Mouse (Mus musculus): ENCODE measurements around the gene Smg5.

Gene Smg5

DNA sequence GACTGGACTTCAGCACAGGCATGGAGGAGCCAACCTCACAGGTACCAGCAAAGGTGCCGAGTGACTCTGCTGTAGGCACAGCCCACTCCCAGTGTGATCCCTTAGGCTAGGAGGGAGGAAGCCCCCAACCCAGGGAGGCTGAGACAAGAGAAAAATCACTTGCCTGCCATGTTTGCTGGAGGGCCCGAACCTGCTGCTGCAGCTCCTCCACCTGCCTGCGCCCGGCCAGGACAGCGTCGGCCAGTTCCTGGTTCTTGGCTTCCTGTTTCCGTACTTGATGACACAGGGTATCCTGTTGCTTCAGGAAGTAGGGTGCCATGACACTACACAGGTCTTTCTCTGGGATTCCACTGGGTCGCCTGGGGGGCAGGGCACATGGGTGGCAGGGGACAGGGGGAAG, 59.7 kb downstream of the Smg5 start:
- no peak for DNase-seq (ENCODE audit: low spot score)

DNA sequence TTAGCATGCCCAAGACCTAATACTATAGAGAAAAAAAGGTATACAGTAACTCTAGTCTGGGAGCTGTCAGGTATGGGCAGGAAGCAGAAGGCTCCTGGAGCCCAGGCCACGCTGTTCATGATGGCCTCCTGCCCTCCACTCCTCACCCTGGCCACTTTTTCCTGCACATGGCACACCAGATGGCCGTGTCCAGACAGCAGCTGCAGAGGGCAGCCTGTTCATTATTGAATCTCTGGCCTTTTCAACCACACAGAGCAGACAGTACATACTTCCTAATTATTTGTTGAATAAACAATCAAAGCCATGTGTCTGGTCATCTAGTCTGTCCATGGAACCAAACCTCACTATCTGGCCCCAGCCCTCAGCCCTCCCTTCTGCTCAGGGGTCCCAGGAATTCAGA, 62.6 kb downstream of the Smg5 start:
- DNase-seq (ENCODE audit: low spot score): peak; percentile 88

GRCm38 (mm10) chr3:88403522-88404230, 67.6 kb downstream of the Smg5 start:
- DNase-seq (ENCODE audit: low spot score): no peak

GRCm38 (mm10) chr3:88407090-88407489, 71.0 kb downstream of the Smg5 start:
- DNase-seq (ENCODE audit: low spot score): peak; percentile 90

DNA sequence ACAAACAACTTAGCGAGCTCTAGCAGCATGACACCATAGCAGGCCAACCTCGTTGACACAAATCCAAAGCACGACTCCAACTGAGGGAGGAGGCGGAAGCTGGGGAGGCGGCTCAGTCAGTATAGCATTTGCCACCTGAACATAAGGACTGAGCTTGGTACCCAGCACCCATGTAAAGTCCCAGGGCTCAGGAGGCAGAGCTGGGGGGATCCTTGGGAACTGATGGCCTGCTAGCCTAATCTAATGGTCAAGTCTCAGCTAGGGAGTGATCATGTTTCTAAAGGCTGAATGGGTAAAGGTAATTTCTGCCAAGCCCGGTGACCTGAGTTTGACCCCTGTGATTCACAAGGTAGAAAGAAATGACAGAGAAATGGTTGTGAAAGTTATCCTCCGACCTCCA, 71.5 kb downstream of the Smg5 start:
- DNase-seq (ENCODE audit: low spot score): no peak

DNA sequence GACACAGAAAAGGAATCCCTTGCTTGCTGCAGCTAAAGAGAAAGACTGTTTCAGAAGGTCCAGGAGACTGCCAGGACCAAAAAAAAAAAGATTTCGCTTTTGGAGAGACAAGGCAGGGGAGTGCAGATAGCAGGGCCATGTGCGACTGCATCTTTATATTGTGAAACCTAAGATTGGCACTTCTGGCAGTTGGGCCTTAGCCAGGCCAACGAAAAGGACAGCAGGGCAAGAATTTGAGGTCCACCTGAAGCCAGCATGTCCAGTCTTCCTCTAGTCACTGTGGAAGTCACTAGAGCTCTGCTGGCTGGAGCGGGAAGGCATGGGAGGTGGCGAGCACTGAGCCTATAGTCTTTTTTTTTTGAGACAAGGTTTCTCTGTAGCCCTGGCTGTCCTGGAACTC, 72.9 kb downstream of the Smg5 start:
- DNase-seq (ENCODE audit: low spot score): peak; percentile 43

DNA sequence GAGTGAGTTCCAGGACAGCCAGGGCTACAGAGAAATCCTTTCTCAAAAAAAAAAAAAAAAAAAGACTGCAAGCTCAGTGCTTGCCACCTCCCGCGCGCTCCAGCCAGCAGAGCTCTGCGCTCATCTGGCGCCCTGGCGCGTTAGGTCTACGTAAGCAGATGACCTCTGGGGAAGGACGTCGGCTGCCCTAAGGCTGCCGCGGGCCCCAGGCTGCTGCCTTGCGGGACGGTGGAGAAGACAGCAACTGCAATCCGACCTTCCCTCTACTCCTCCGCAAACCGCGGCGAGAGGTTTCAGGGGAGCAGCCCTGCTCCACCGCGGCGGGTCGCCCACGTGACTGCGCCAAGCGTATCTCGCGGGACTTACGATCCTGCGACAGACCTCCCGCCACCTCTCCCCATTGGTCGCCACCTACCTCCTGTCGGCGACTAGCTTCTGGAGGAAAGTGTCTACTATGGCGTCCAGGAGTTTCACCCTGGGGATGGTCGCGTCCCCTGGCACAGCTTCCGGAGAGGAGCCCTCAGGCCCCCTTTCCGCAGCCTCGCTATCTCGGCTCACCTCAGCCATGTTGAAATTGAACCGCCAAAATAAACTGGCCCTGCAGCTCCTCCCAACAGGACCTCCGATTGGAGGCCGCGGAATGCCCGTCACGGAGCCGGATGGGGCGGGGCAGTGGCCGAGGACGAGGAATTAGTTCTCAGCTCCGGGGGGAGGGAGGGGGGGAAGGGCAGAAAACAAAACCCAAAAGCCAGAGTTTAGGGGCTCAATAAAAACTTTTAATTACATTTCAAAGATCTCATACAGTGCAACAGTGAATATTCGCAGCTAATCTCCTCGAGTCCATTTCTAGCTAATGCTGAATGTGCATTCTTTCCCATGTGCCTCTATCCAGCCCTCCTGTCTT, 73.9 kb downstream of the Smg5 start, which contains the start of gene Pmf1:
Gene Pmf1 (minus strand): TSS at position 591 of the 904 bp plus-strand sequence.
- peak; percentile 91 for DNase-seq (ENCODE audit: low spot score)

- DNase-seq (ENCODE audit: low spot score): no peak
Observed at GRCm38 (mm10) chr3:88410645-88411031, 74.6 kb downstream of the Smg5 start.

DNA sequence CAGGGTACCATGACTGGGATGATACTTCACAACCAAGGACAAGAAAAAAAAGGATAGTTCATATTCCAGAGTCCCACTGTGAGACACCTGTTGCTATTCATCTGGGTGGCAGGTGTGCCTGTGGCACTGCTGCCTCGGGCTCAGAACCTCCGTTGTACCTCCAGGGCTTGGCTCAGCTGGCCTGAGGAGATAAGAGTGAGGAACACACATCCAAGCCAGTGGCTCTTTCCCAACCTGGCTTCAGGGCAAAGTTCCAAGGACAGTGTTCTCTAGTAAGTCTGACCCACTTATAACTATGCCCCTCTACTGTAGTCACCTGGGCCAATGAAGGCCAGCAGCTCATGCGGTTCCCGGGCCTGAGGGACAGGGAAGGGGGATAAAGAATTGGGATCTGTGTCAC, 75.6 kb downstream of the Smg5 start:
- no peak for DNase-seq (ENCODE audit: low spot score)

Data from MN1 (cell line).